Mouse (Mus musculus): Measurements from ENCODE around the gene Auts2. TPM values are rescaled to one million over a fixed set of nuclear protein-coding genes. Genes with fewer than 3 reads are reported as not detected.

Auts2 gene
- total and polyA plus RNA-seq, 3 experiments = not detected

DNA sequence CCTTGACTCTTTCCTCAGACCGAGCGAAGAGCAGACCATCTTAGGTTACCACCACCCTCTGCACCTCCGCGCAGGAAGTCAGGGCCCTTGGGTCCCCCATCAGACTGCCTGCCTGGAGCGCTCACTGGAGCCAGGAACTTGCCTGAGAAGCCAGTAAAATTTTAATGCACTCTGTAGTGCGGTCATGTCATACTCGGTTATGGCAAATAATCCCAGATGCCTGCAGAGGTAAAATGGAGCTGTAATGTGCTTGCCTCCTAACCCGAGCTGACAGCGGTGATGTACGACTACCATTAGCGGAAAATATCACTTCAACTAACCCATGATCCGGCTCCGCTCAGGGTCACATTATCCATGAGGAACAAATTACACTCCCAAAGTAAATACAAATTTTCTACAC lies 783.7 kb downstream of the Auts2 start:
- in situ Hi-C loops (cut with MboI; ENCODE audit: low pct_ligation_motif_present, low pct_unique_long_range_greater_than_20kb, low sequenced_read_pairs) (no loop called here), dilution Hi-C loops (cut with MboI; ENCODE audit: extremely low pct_ligation_motif_present, extremely low pct_unique_long_range_greater_than_20kb, low sequenced_read_pairs) (no loop called here)
- Histone ChIP-seq H3K9ac (ENCODE audit: insufficient read depth, low read depth) (no peak overlapping the region), H3K79me2 (replicated peaks; ENCODE audit: control insufficient read depth, extremely low read depth, insufficient read depth, poor library complexity, severe bottlenecking) (no peaks in the 10 kb centered on the region), H3K4me3 (replicated peaks in 1 of 3; ENCODE audit: low read depth in 2 of 3, low read length in 2 of 3, poor library complexity in 1 of 3) (no peak overlapping the region), H3K27ac (ENCODE audit: insufficient read depth, low read depth) (no peak overlapping the region), H3K4me1 (ENCODE audit: control insufficient read depth in 1 of 2, insufficient read depth in 2 of 2) (no peaks in the 10 kb centered on the region), H3K4me2 (ENCODE audit: insufficient read depth, low read depth, poor library complexity, severe bottlenecking) (no peak overlapping the region), H3K27me3 (replicated peaks) (no peaks in the 10 kb centered on the region), H3K36me3 (replicated peaks in 1 of 2; ENCODE audit: control insufficient read depth in 1 of 2, insufficient read depth in 1 of 2, low read length in 1 of 2) (no peaks in the 10 kb centered on the region), H3K9me3 (replicated peaks; ENCODE audit: low read length) (peaks cover 80% of the 10 kb centered on the region)
- TF ChIP-seq KAT2A (IDR thresholded peaks at IDR 0.05; ENCODE audit: insufficient replicate concordance, low read length) = no peak
- no peak for TF ChIP-seq RAD21 (IDR thresholded peaks at IDR 0.05; ENCODE audit: low read depth, low read length)
- TF ChIP-seq E2F4 (IDR thresholded peaks at IDR 0.05; ENCODE audit: insufficient replicate concordance, low read depth, low read length) = no peak
- no peak for TF ChIP-seq NRF1 (IDR thresholded peaks at IDR 0.05; ENCODE audit: low read depth, low read length)
- no peak for TF ChIP-seq MXI1 (IDR thresholded peaks at IDR 0.05; ENCODE audit: low read depth, low read length)
- no peak for TF ChIP-seq TCF12 (IDR thresholded peaks at IDR 0.05; ENCODE audit: low read depth, low read length)
- TF ChIP-seq POLR2A (IDR thresholded peaks at IDR 0.05; ENCODE audit: low read depth, low read length) = no peak
- TF ChIP-seq CHD1 (IDR thresholded peaks at IDR 0.05; ENCODE audit: low read depth, low read length) = no peak
- TF ChIP-seq POLR2AphosphoS2 (IDR thresholded peaks at IDR 0.05; ENCODE audit: low read depth, low read length) = no peak
- TF ChIP-seq BHLHE40 (IDR thresholded peaks at IDR 0.05; ENCODE audit: low read depth, low read length) = no peak
- no peak for TF ChIP-seq NELFE (IDR thresholded peaks at IDR 0.05; ENCODE audit: low read depth, low read length)
- TF ChIP-seq CHD2 (IDR thresholded peaks at IDR 0.05; ENCODE audit: low read length) = no peak
- TF ChIP-seq ELF1 (IDR thresholded peaks at IDR 0.05; ENCODE audit: low read depth, low read length) = no peak
- TF ChIP-seq PAX5 (IDR thresholded peaks at IDR 0.05; ENCODE audit: low read length) = no peak
- TF ChIP-seq GABPA (IDR thresholded peaks at IDR 0.05; ENCODE audit: insufficient replicate concordance, low read depth, low read length) = no peak
- TF ChIP-seq UBTF (IDR thresholded peaks at IDR 0.05; ENCODE audit: low read depth, low read length) = no peak
- TF ChIP-seq MAFK (IDR thresholded peaks at IDR 0.05; ENCODE audit: insufficient replicate concordance, low read length) = no peak
- no peak for TF ChIP-seq JUND (conservative IDR thresholded peaks at IDR 0.05; ENCODE audit: low read depth, low read length)
- no peak for TF ChIP-seq ZKSCAN1 (IDR thresholded peaks at IDR 0.05; ENCODE audit: borderline replicate concordance, low read depth, low read length)
- TF ChIP-seq JUN (IDR thresholded peaks at IDR 0.05; ENCODE audit: insufficient read depth, low read depth, low read length) = no peak
- DNase-seq (ENCODE audit: extremely low read depth) = no peak

GRCm38 (mm10) chr5:131750330-131750729 lies 792.8 kb downstream of the Auts2 start:
- Histone ChIP-seq H3K4me2 (ENCODE audit: insufficient read depth, low read depth, poor library complexity, severe bottlenecking) (no peak overlapping the region), H3K27me3 (replicated peaks) (no peaks in the 10 kb centered on the region), H3K79me2 (replicated peaks; ENCODE audit: control insufficient read depth, extremely low read depth, insufficient read depth, poor library complexity, severe bottlenecking) (no peaks in the 10 kb centered on the region), H3K27ac (ENCODE audit: insufficient read depth, low read depth) (no peak overlapping the region), H3K4me1 (ENCODE audit: control insufficient read depth in 1 of 2, insufficient read depth in 2 of 2) (no peaks in the 10 kb centered on the region), H3K36me3 (replicated peaks in 1 of 2; ENCODE audit: control insufficient read depth in 1 of 2, insufficient read depth in 1 of 2, low read length in 1 of 2) (no peaks in the 10 kb centered on the region), H3K4me3 (replicated peaks in 1 of 3; ENCODE audit: low read depth in 2 of 3, low read length in 2 of 3, poor library complexity in 1 of 3) (no peak overlapping the region), H3K9ac (ENCODE audit: insufficient read depth, low read depth) (no peak overlapping the region), H3K9me3 (replicated peaks; ENCODE audit: low read length) (peaks cover 79% of the 10 kb centered on the region)
- dilution Hi-C loops (cut with MboI; ENCODE audit: extremely low pct_ligation_motif_present, extremely low pct_unique_long_range_greater_than_20kb, low sequenced_read_pairs) = no loop called here
- no peak for DNase-seq (ENCODE audit: extremely low read depth)
- in situ Hi-C loops (cut with MboI; ENCODE audit: low pct_ligation_motif_present, low pct_unique_long_range_greater_than_20kb, low sequenced_read_pairs) = no loop called here
- TF ChIP-seq ZMIZ1 (IDR thresholded peaks at IDR 0.05; ENCODE audit: low read depth, low read length) = no peak
- no peak for TF ChIP-seq BHLHE40 (IDR thresholded peaks at IDR 0.05; ENCODE audit: low read depth, low read length)

Data from CH12.LX (cell line).